Mouse (Mus musculus): ENCODE measurements around the gene Abca9. TPM values are rescaled to one million over a fixed set of nuclear protein-coding genes. Genes with fewer than 3 reads are reported as not detected.

The Abca9 gene
- polyA plus RNA-seq (2012; rRNA removed): 0.87 and 1.1 TPM in 2 replicates

DNA sequence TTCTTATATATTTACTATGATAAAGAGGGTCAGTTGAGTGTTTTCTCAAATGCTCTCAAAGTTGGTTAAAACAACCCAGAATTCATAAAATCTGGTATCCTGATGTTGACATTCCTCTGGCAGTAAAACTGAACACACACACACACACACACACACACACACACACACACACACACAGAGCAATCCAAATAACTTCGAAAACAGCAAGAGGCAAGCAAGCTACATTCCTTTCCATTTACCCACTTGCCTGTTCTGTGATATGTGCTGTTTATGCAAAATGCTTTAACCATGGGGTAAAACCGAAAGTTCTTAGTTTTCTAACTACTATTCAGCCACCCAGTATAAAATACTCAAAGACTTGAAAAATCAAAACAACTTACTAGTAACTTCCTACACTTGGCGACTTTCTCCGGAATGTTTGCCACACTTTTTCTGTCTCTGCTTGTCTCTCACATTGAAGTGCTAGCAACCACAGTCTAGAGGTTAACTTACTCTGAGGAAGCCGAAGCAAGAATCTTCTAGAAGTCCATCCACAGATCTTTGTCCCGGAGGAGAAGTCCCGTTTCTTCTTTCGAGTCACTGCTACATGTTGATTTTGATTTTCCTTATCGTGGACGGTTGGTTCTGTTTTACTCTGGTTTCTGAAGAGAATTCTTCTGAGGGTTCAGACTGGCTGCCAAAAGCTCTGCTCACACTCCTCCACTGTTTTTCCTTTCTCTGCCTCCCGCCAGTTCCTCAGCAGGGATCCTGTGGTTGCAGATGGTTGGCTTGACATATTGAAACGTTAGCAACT, at the start of gene Abca9:
Gene Abca9, minus strand, starts transcription at position 738 of the 793 bp plus-strand sequence.
- DNase-seq (ENCODE audit: low read depth in 1 of 2, low spot score in 2 of 2): no peak
- no peaks in the 10 kb centered on the region for H3K27me3 ChIP-seq (ENCODE audit: control insufficient read depth, insufficient read depth, low read length)
- WGBS: 70% methylated on average over 12 of the region's 12 CpGs
- no peak for TF ChIP-seq POLR2A (IDR thresholded peaks at IDR 0.05; ENCODE audit: low read depth, low read length)
- TF ChIP-seq CTCF (IDR thresholded peaks at IDR 0.05; ENCODE audit: extremely low read depth, insufficient read depth, insufficient read length, insufficient replicate concordance): no peak
- H3K27ac ChIP-seq (ENCODE audit: insufficient read depth, low read length): peak within 1 kb of the TSS; percentile 28; the same call in 1 of the 2 replicates
- H3K4me1 ChIP-seq (ENCODE audit: control insufficient read depth, insufficient read depth, insufficient read length): no peaks in the 10 kb centered on the region
- H3K36me3 ChIP-seq (ENCODE audit: control insufficient read depth, insufficient read depth, low read length): no peaks in the 10 kb centered on the region
- peak within 1 kb of the TSS; percentile 30 for H3K4me3 ChIP-seq (ENCODE audit: extremely low read depth, insufficient read depth, insufficient read length)

DNA sequence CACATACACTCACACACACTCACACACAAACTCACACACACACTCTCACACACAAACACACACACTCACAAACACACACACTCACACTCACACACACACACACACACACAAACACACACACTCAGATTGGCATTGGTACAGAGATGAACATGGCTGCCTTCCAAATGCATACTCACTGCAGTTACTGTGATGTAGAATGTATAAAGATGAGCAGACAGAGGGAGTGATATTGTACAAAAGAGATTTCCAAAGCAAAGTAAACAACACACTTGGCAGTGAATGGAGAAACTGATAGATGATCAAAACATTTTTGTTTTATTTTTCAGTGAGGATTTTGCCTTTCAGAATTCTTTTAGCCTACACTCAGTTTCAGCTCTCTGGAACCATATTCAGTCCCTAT, 49.1 kb upstream of the Abca9 start:
- DNase-seq (ENCODE audit: low read depth in 1 of 2, low spot score in 2 of 2): no peak
- no peaks in the 10 kb centered on the region for H3K36me3 ChIP-seq (ENCODE audit: control insufficient read depth, insufficient read depth, low read length)

GRCm38 (mm10) chr11:110203930-110204329, 35.9 kb upstream of the Abca9 start:
- H3K4me1 ChIP-seq (ENCODE audit: control insufficient read depth, insufficient read depth, insufficient read length): no peaks in the 10 kb centered on the region
- no peak overlapping the region for H3K27ac ChIP-seq (ENCODE audit: insufficient read depth, low read length)
- DNase-seq (ENCODE audit: low read depth in 1 of 2, low spot score in 2 of 2): no peak
- 79% methylated on average over 5 of the region's 5 CpGs for WGBS
- no peaks in the 10 kb centered on the region for H3K36me3 ChIP-seq (ENCODE audit: control insufficient read depth, insufficient read depth, low read length)
- H3K4me3 ChIP-seq (ENCODE audit: extremely low read depth, insufficient read depth, insufficient read length): no peak overlapping the region
- TF ChIP-seq POLR2A (IDR thresholded peaks at IDR 0.05; ENCODE audit: low read depth, low read length) (no peak), CTCF (IDR thresholded peaks at IDR 0.05; ENCODE audit: extremely low read depth, insufficient read depth, insufficient read length, insufficient replicate concordance) (no peak)
- no peaks in the 10 kb centered on the region for H3K27me3 ChIP-seq (ENCODE audit: control insufficient read depth, insufficient read depth, low read length)

More for the DNA sequence above, 49.1 kb upstream of the Abca9 start:
- TF ChIP-seq CTCF (IDR thresholded peaks at IDR 0.05; ENCODE audit: extremely low read depth, insufficient read depth, insufficient read length, insufficient replicate concordance): no peak
- TF ChIP-seq POLR2A (IDR thresholded peaks at IDR 0.05; ENCODE audit: low read depth, low read length): no peak
- no peaks in the 10 kb centered on the region for H3K4me1 ChIP-seq (ENCODE audit: control insufficient read depth, insufficient read depth, insufficient read length)
- no peaks in the 10 kb centered on the region for H3K27me3 ChIP-seq (ENCODE audit: control insufficient read depth, insufficient read depth, low read length)
- H3K4me3 ChIP-seq (ENCODE audit: extremely low read depth, insufficient read depth, insufficient read length): no peak overlapping the region
- no peak overlapping the region for H3K27ac ChIP-seq (ENCODE audit: insufficient read depth, low read length)

GRCm38 (mm10) chr11:110198882-110199281, 30.9 kb upstream of the Abca9 start:
- Histone ChIP-seq H3K4me1 (ENCODE audit: control insufficient read depth, insufficient read depth, insufficient read length) (no peaks in the 10 kb centered on the region), H3K4me3 (ENCODE audit: extremely low read depth, insufficient read depth, insufficient read length) (no peak overlapping the region), H3K27me3 (ENCODE audit: control insufficient read depth, insufficient read depth, low read length) (no peaks in the 10 kb centered on the region), H3K27ac (ENCODE audit: insufficient read depth, low read length) (no peak overlapping the region), H3K36me3 (ENCODE audit: control insufficient read depth, insufficient read depth, low read length) (no peaks in the 10 kb centered on the region)
- TF ChIP-seq CTCF (IDR thresholded peaks at IDR 0.05; ENCODE audit: extremely low read depth, insufficient read depth, insufficient read length, insufficient replicate concordance) (no peak), POLR2A (IDR thresholded peaks at IDR 0.05; ENCODE audit: low read depth, low read length) (no peak)
- 82% methylated on average over 3 of the region's 3 CpGs for WGBS
- no peak for DNase-seq (ENCODE audit: low read depth in 1 of 2, low spot score in 2 of 2)

DNA sequence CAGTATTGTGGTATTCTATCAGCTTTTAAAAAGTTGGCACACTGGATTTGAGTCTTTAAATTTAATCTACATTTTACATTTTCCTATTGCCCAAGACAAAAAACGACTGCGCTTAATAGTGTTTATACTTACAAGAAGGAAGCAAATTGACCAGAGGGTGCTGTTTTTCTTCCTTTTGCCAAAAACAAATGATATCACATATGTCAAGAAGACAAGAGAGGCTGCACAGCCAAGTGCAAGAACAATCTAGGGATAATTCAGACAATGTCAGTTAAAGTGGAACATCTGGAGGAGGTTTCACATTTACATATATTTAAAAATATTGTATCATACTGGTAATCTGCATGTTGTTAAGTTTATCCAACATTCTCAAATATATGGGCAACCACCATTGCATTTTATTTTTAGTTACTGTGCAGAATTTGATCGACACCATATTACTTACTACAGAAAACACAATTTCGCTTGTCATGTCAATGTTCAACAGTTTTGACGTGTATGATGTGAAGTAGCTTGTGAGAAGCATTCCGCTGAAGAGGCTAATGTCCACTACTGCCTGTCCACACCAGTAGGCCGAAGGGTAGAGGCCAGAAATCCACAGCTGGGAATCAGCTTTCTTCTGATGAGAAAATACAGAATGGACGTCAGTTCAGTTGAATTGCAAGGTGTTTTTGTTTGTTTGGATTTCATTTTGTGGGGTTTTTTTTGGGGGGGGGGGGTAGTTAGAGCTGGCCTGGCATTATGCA, 28.7 kb upstream of the Abca9 start:
- no peak for DNase-seq (ENCODE audit: low read depth in 1 of 2, low spot score in 2 of 2)
- 85% methylated on average over 8 of the region's 8 CpGs for WGBS
- Histone ChIP-seq H3K4me1 (ENCODE audit: control insufficient read depth, insufficient read depth, insufficient read length) (no peaks in the 10 kb centered on the region), H3K27ac (ENCODE audit: insufficient read depth, low read length) (no peak overlapping the region), H3K36me3 (ENCODE audit: control insufficient read depth, insufficient read depth, low read length) (no peaks in the 10 kb centered on the region), H3K4me3 (ENCODE audit: extremely low read depth, insufficient read depth, insufficient read length) (no peak overlapping the region), H3K27me3 (ENCODE audit: control insufficient read depth, insufficient read depth, low read length) (no peaks in the 10 kb centered on the region)
- TF ChIP-seq POLR2A (IDR thresholded peaks at IDR 0.05; ENCODE audit: low read depth, low read length) (no peak), CTCF (IDR thresholded peaks at IDR 0.05; ENCODE audit: extremely low read depth, insufficient read depth, insufficient read length, insufficient replicate concordance) (no peak)

DNA sequence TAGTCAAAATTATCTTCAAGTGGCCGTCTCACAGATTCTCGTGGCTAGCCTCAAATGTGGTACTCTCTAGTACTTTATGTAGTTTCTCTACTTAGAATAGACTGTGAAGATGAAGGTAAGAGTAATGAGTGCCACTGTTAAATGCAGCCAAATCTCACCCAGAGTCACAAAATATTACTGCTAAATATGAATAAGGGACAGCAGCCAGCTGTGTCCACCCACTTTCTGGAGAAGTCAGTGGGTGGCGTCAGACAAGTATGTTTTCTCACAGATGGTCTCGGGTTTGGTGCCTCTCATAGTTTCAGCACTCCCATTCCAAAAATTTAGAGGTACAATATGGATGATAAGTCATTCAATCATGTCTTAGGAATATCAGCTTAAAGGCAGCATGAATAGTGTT, 27.3 kb upstream of the Abca9 start:
- no peak for TF ChIP-seq CTCF (IDR thresholded peaks at IDR 0.05; ENCODE audit: extremely low read depth, insufficient read depth, insufficient read length, insufficient replicate concordance)
- no peaks in the 10 kb centered on the region for H3K36me3 ChIP-seq (ENCODE audit: control insufficient read depth, insufficient read depth, low read length)
- H3K4me3 ChIP-seq (ENCODE audit: extremely low read depth, insufficient read depth, insufficient read length): no peak overlapping the region
- H3K27ac ChIP-seq (ENCODE audit: insufficient read depth, low read length): no peak overlapping the region
- H3K27me3 ChIP-seq (ENCODE audit: control insufficient read depth, insufficient read depth, low read length): no peaks in the 10 kb centered on the region
- no peaks in the 10 kb centered on the region for H3K4me1 ChIP-seq (ENCODE audit: control insufficient read depth, insufficient read depth, insufficient read length)
- 90% methylated on average over 4 of the region's 4 CpGs for WGBS
- no peak for DNase-seq (ENCODE audit: low read depth in 1 of 2, low spot score in 2 of 2)

DNA sequence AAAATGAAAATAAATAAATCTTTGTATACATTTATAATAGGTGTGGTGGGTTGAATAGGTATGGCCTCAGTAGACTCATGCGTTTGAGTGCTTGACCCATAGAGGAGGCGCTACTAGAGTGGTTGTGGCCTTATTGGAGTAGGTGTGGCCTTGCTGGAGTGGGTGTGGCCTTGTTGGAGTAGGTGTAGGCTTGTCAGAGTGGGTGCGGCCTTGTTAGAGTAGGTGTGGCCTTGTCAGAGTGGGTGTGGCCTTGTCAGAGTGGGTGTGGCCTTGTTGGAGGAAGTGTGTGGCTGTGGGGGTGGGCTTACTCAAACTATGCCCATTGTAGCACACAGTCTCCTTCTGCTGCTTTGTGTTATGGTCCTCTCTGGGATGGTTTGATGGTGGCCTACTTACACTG, 3.2 kb upstream of the Abca9 start:
- Histone ChIP-seq H3K4me1 (ENCODE audit: control insufficient read depth, insufficient read depth, insufficient read length) (no peaks in the 10 kb centered on the region), H3K36me3 (ENCODE audit: control insufficient read depth, insufficient read depth, low read length) (no peaks in the 10 kb centered on the region), H3K27me3 (ENCODE audit: control insufficient read depth, insufficient read depth, low read length) (no peaks in the 10 kb centered on the region), H3K27ac (ENCODE audit: insufficient read depth, low read length) (no peak overlapping the region), H3K4me3 (ENCODE audit: extremely low read depth, insufficient read depth, insufficient read length) (no peak overlapping the region)
- WGBS: 90% methylated on average over 3 of the region's 3 CpGs
- no peak for TF ChIP-seq CTCF (IDR thresholded peaks at IDR 0.05; ENCODE audit: extremely low read depth, insufficient read depth, insufficient read length, insufficient replicate concordance)
- no peak for TF ChIP-seq POLR2A (IDR thresholded peaks at IDR 0.05; ENCODE audit: low read depth, low read length)
- DNase-seq (ENCODE audit: low read depth in 1 of 2, low spot score in 2 of 2): no peak
